15 mouse cellular contexts compared by ENCODE assay signal in the genomic region with DNA sequence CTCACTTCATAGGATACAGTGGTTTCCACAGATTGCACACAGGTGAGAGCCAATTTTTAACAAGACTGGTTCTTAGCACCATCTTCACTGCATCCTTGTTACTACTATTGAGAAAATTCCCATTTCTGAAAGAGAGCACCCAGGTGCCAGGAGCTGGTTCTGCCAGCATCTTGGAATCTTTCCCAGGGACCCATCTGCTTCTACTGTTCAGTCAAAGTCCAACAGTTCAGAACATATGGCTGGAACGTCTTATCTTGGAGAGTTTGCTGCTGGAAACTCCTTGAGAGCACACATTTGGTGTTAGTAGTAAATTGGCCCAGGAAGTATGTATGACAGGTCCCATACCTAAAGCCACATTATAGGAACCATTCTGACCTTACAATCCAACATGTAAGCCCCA.
DNase-seq lines count a peak whose midpoint lies in the region; ATAC-seq lines count a peak whose summit lies in the region.
"Had no signal": no experiment of that assay in that cellular context is flagged by ENCODE, and none has a peak within 500 bp of the region (broad histone marks: within the 10 kb centered on the region; RNA-seq: fewer than 3 reads in every experiment).

No protein-coding gene starts in this region.

- no peak overlapping the region for H3K9ac ChIP-seq in forebrain, embryonic 15.5 days (replicated peaks)
- no peak overlapping the region for H3K9ac ChIP-seq in kidney, embryonic 16.5 days (replicated peaks; ENCODE audit: low read length)
- H3K9ac ChIP-seq: hindbrain, embryonic 15.5 days; limb, embryonic 13.5 days; lung, embryonic 14.5 days had no signal

- no peaks in the 10 kb centered on the region for H3K27me3 ChIP-seq in forebrain, embryonic 15.5 days
- H3K27me3 ChIP-seq in forebrain, embryonic 10.5 days (ENCODE audit: poor library complexity, severe bottlenecking), result no peaks in the 10 kb centered on the region
- H3K27me3 ChIP-seq in kidney, embryonic 16.5 days (ENCODE audit: insufficient read depth, low read length), result no peaks in the 10 kb centered on the region
- H3K27me3 ChIP-seq: hindbrain, embryonic 15.5 days; limb, embryonic 13.5 days had no signal

- no peak overlapping the region for H3K27ac ChIP-seq in forebrain, embryonic 15.5 days (replicated peaks)
- H3K27ac ChIP-seq in forebrain, embryonic 10.5 days, result no peak overlapping the region
- H3K27ac ChIP-seq in kidney, embryonic 16.5 days (ENCODE audit: low read length), result no peak overlapping the region
- H3K27ac ChIP-seq: hindbrain, embryonic 15.5 days; limb, embryonic 13.5 days had no signal

- no peak overlapping the region for H3K4me3 ChIP-seq in forebrain, embryonic 15.5 days
- H3K4me3 ChIP-seq in forebrain, embryonic 10.5 days, result no peak overlapping the region
- no peak overlapping the region for H3K4me3 ChIP-seq in kidney, embryonic 16.5 days (ENCODE audit: low read length)
- H3K4me3 ChIP-seq: hindbrain, embryonic 15.5 days; limb, embryonic 13.5 days had no signal

- no peak for DNase-seq in forebrain, embryonic 10.5 days (ENCODE audit: extremely low spot score, low spot score)
- peak; percentile 32 to 66 for DNase-seq in layer of hippocampus, adult 18-20 months (ENCODE audit: low spot score in 2 of 2)
- peak; percentile 16 to 36 for DNase-seq in left cerebral cortex, postnatal 10 days (ENCODE audit: extremely low spot score in 1 of 2, low spot score in 2 of 2)
- peak; percentile 7 for DNase-seq in right cerebral cortex, postnatal 4 days
- DNase-seq in heart, postnatal 4 days, result no peak
- DNase-seq in gastrocnemius, postnatal 25 days, result no peak
- DNase-seq: adrenal gland, postnatal 36 days; B cell, adult 2 months; cerebellum, adult 11-12 months; heart, adult 18-20 months; lung, embryonic 14.5 days had no signal

- H3K4me1 ChIP-seq in forebrain, embryonic 15.5 days, result no peaks in the 10 kb centered on the region
- H3K4me1 ChIP-seq in forebrain, embryonic 10.5 days, result no peaks in the 10 kb centered on the region
- H3K4me1 ChIP-seq in kidney, embryonic 16.5 days (ENCODE audit: insufficient read depth, low read length), result no peaks in the 10 kb centered on the region
- H3K4me1 ChIP-seq: hindbrain, embryonic 15.5 days; limb, embryonic 13.5 days had no signal

- no peaks in the 10 kb centered on the region for H3K36me3 ChIP-seq in forebrain, embryonic 15.5 days
- H3K36me3 ChIP-seq in forebrain, embryonic 10.5 days (replicated peaks), result no peaks in the 10 kb centered on the region
- no peaks in the 10 kb centered on the region for H3K36me3 ChIP-seq in kidney, embryonic 16.5 days (ENCODE audit: insufficient read depth, low read length)
- H3K36me3 ChIP-seq: hindbrain, embryonic 15.5 days; limb, embryonic 13.5 days had no signal

- intact Hi-C loops in left cerebral cortex, postnatal 10 days (cut with DNase I), result no loop called here

- 0 out of 2 replicates have a peak, but pooled peaks have one; percentile 16 for ATAC-seq in forebrain, embryonic 15.5 days (replicated peaks)
- ATAC-seq in kidney, embryonic 16.5 days (ENCODE audit: low FRiP score, low TSS enrichment), result no peak

- no peaks in the 10 kb centered on the region for H3K9me3 ChIP-seq in forebrain, embryonic 15.5 days
- H3K9me3 ChIP-seq in forebrain, embryonic 10.5 days, result no peaks in the 10 kb centered on the region
- H3K9me3 ChIP-seq in kidney, embryonic 16.5 days (ENCODE audit: low read length), result no peaks in the 10 kb centered on the region
- H3K9me3 ChIP-seq: hindbrain, embryonic 15.5 days; limb, embryonic 13.5 days had no signal

- no peak overlapping the region for H3K4me2 ChIP-seq in forebrain, embryonic 15.5 days (replicated peaks)
- H3K4me2 ChIP-seq in kidney, embryonic 16.5 days (replicated peaks; ENCODE audit: low read depth, low read length), result no peak overlapping the region
- H3K4me2 ChIP-seq: hindbrain, embryonic 15.5 days; limb, embryonic 13.5 days; lung, embryonic 14.5 days had no signal

- 56% methylated on average over 1 of the region's 1 CpGs for WGBS in forebrain, embryonic 15.5 days
- 83% methylated on average over 1 of the region's 1 CpGs for WGBS in forebrain, embryonic 10.5 days
- 64% methylated on average over 1 of the region's 1 CpGs for WGBS in kidney, embryonic 16.5 days

Comparison
In these comparisons a context has a peak if more than half of its experiments do, and no peak if none do; other contexts are left out.
1. DNase-seq: peak in layer of hippocampus, adult 18-20 months (2 of 2), left cerebral cortex, postnatal 10 days (2 of 2) and right cerebral cortex, postnatal 4 days (single experiment); none in forebrain, embryonic 10.5 days (single experiment), heart, postnatal 4 days (single experiment) and gastrocnemius, postnatal 25 days (single experiment).